Mouse (Mus musculus): ENCODE results near the gene Slc51a. TPM values are rescaled to one million over a fixed set of nuclear protein-coding genes. Genes with fewer than 3 reads are reported as not detected.
A peak's percentile ranks its signal among the peaks of the same experiment; 100 is the strongest.
"Not testable (repeated sequence)": the region's sequence is repeated elsewhere in the genome, so short reads cannot be mapped to it uniquely, and the experiment has no call there.

The Slc51a gene
- polyA plus RNA-seq, 1 experiment from 2014 or later: 1.6 TPM

GRCm38 (mm10) chr16:32446563-32447138 lies 41.0 kb downstream of the Slc51a start:
- ATAC-seq (ENCODE audit: extremely low read depth, insufficient number of reproducible peaks, low FRiP score, low TSS enrichment): no peak
- no peak overlapping the region for H3K27ac ChIP-seq (replicated peaks)
- H3K9me3 ChIP-seq: no peaks in the 10 kb centered on the region
- peaks cover 13% of the 10 kb centered on the region for H3K36me3 ChIP-seq
- H3K4me3 ChIP-seq: no peak overlapping the region
- WGBS: 48% methylated on average over 2 of the region's 2 CpGs
- H3K4me2 ChIP-seq: no peak overlapping the region
- no peak overlapping the region for H3K9ac ChIP-seq
- peaks cover 14% of the 10 kb centered on the region for H3K4me1 ChIP-seq
- no peaks in the 10 kb centered on the region for H3K27me3 ChIP-seq (replicated peaks)

DNA sequence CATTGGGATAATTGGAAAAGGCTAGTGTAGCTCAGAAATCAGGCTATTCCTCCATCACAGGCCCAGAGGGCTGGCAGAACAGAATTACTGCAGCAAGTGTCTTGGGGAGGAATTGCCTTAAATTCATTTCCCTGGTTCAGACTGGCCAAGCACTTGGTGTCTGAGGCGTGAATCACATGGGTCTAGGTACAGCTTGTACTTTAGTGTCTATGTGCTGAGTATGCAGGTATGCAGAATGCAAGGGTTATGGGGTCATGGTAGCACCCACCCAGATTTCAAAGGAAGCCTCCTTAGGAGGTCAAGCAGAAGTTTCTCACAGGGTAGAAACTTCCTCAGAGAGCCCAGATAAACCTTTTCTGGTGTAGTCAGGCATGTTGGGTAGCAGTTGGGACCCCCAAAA lies 42.1 kb downstream of the Slc51a start:
- 84% methylated on average over 1 of the region's 1 CpGs for WGBS
- H3K27ac ChIP-seq (replicated peaks): no peak overlapping the region
- no peak for ATAC-seq (ENCODE audit: extremely low read depth, insufficient number of reproducible peaks, low FRiP score, low TSS enrichment)
- no peak overlapping the region for H3K9ac ChIP-seq
- H3K4me2 ChIP-seq: no peak overlapping the region
- H3K27me3 ChIP-seq (replicated peaks): no peaks in the 10 kb centered on the region
- peaks cover 22% of the 10 kb centered on the region for H3K36me3 ChIP-seq
- H3K4me1 ChIP-seq: peaks cover 18% of the 10 kb centered on the region
- no peaks in the 10 kb centered on the region for H3K9me3 ChIP-seq
- H3K4me3 ChIP-seq: no peak overlapping the region

- Histone ChIP-seq H3K4me1 (peaks cover 18% of the 10 kb centered on the region), H3K36me3 (peaks cover 30% of the 10 kb centered on the region)
- H3K9ac ChIP-seq; ATAC-seq (ENCODE audit: extremely low read depth, insufficient number of reproducible peaks, low FRiP score, low TSS enrichment); H3K4me3 ChIP-seq; H3K27me3 ChIP-seq (replicated peaks); H3K9me3 ChIP-seq; H3K4me2 ChIP-seq; H3K27ac ChIP-seq (replicated peaks): not testable (repeated sequence)
- 75% methylated on average over 3 of the region's 3 CpGs for WGBS
These were observed 43.1 kb downstream of the Slc51a start for GRCm38 (mm10) chr16:32444615-32445014.

- Histone ChIP-seq H3K9ac (no peak overlapping the region), H3K27ac (replicated peaks) (no peak overlapping the region), H3K36me3 (peaks cover 36% of the 10 kb centered on the region), H3K4me3 (no peak overlapping the region), H3K9me3 (no peaks in the 10 kb centered on the region), H3K4me2 (no peak overlapping the region), H3K27me3 (replicated peaks) (no peaks in the 10 kb centered on the region), H3K4me1 (peaks cover 18% of the 10 kb centered on the region)
- WGBS: 78% methylated on average over 3 of the region's 3 CpGs
- no peak for ATAC-seq (ENCODE audit: extremely low read depth, insufficient number of reproducible peaks, low FRiP score, low TSS enrichment)
These were observed 46.2 kb downstream of the Slc51a start for GRCm38 (mm10) chr16:32441432-32441831.

DNA sequence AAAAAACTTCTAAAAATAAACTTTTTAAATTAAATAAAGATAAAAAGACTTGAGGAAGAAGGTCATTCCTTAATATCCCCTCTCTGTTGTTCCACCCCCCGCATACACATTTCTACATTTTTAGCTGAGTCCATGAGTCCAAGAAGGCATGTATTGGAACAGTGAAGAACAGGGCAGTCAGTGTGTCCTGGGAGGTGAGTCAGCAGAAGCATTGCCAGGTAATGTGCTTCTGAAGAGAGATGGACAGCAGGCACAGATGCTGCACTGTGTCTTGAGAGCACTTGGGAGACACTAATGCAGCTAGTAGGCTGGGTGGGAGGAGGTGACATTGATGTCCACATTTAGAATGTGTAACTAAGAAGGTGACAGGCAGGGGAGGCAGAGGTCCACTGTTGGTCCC lies 50.4 kb downstream of the Slc51a start:
- Histone ChIP-seq H3K9me3 (no peaks in the 10 kb centered on the region), H3K4me1 (peaks cover 37% of the 10 kb centered on the region)

DNA sequence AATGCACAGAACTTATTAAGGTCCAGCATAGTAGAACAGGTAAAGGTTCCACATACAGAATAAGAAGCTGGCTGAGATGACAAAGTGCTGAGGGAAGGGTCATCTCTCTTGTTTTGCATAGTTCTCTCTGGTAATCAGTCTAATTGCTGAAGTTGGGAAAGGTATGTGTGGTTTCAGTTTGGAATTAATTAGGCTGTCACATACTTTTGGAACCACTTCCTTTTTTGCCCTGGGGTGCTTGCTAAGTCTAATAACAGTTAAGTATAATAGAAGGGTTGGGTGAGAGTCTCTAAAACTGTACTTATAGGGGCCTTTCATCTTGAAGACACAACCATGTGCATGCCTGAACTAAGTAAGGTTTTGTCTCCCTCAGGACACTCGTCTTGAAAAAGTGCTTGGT lies 51.0 kb downstream of the Slc51a start:
- 47% methylated on average over 1 of the region's 1 CpGs for WGBS
- peaks cover 25% of the 10 kb centered on the region for H3K36me3 ChIP-seq
- H3K27ac ChIP-seq (replicated peaks): no peak overlapping the region
- H3K4me3 ChIP-seq: no peak overlapping the region
- peaks cover 43% of the 10 kb centered on the region for H3K4me1 ChIP-seq
- no peaks in the 10 kb centered on the region for H3K27me3 ChIP-seq (replicated peaks)
- no peak overlapping the region for H3K4me2 ChIP-seq
- H3K9me3 ChIP-seq: no peaks in the 10 kb centered on the region
- no peak for ATAC-seq (ENCODE audit: extremely low read depth, insufficient number of reproducible peaks, low FRiP score, low TSS enrichment)
- no peak overlapping the region for H3K9ac ChIP-seq

More for the DNA sequence above, 50.4 kb downstream of the Slc51a start:
- no peak for ATAC-seq (ENCODE audit: extremely low read depth, insufficient number of reproducible peaks, low FRiP score, low TSS enrichment)
- H3K27me3 ChIP-seq (replicated peaks): no peaks in the 10 kb centered on the region
- peaks cover 26% of the 10 kb centered on the region for H3K36me3 ChIP-seq
- no peak overlapping the region for H3K9ac ChIP-seq
- H3K27ac ChIP-seq (replicated peaks): no peak overlapping the region
- no peak overlapping the region for H3K4me3 ChIP-seq
- WGBS: 98% methylated on average over 1 of the region's 1 CpGs
- H3K4me2 ChIP-seq: no peak overlapping the region

GRCm38 (mm10) chr16:32434691-32435090 lies 53.0 kb downstream of the Slc51a start:
- peak overlapping the region; percentile 17 for H3K27ac ChIP-seq (replicated peaks)

GRCm38 (mm10) chr16:32434066-32434465 lies 53.6 kb downstream of the Slc51a start:
- no peak for ATAC-seq (ENCODE audit: extremely low read depth, insufficient number of reproducible peaks, low FRiP score, low TSS enrichment)
- peak overlapping the region; percentile 16; the same call in 1 of the 2 replicates for H3K27ac ChIP-seq (replicated peaks)
- WGBS: 27% methylated on average over 6 of the region's 6 CpGs
- peak overlapping the region; percentile 42 for H3K4me2 ChIP-seq
- H3K4me1 ChIP-seq: peaks cover 50% of the 10 kb centered on the region
- H3K36me3 ChIP-seq: peaks cover 4% of the 10 kb centered on the region; the same call in 1 of the 2 replicates
- no peaks in the 10 kb centered on the region for H3K9me3 ChIP-seq
- no peaks in the 10 kb centered on the region for H3K27me3 ChIP-seq (replicated peaks)
- peak overlapping the region; percentile 34; the same call in 1 of the 2 replicates for H3K9ac ChIP-seq
- H3K4me3 ChIP-seq: no peak overlapping the region

More at GRCm38 (mm10) chr16:32434691-32435090, 53.0 kb downstream of the Slc51a start:
- Histone ChIP-seq H3K4me1 (peaks cover 45% of the 10 kb centered on the region), H3K4me2 (no peak overlapping the region), H3K27me3 (replicated peaks) (no peaks in the 10 kb centered on the region), H3K36me3 (peaks cover 7% of the 10 kb centered on the region), H3K9me3 (no peaks in the 10 kb centered on the region), H3K4me3 (no peak overlapping the region), H3K9ac (no peak overlapping the region)
- no peak for ATAC-seq (ENCODE audit: extremely low read depth, insufficient number of reproducible peaks, low FRiP score, low TSS enrichment)

GRCm38 (mm10) chr16:32433138-32433537 lies 54.5 kb downstream of the Slc51a start:
- Histone ChIP-seq H3K4me1 (peaks cover 50% of the 10 kb centered on the region), H3K9ac (no peak overlapping the region), H3K4me3 (no peak overlapping the region), H3K27ac (replicated peaks) (no peak overlapping the region), H3K27me3 (replicated peaks) (no peaks in the 10 kb centered on the region), H3K4me2 (no peak overlapping the region), H3K36me3 (peaks cover 4% of the 10 kb centered on the region; the same call in 1 of the 2 replicates), H3K9me3 (no peaks in the 10 kb centered on the region)
- WGBS: 75% methylated on average over 2 of the region's 2 CpGs
- ATAC-seq (ENCODE audit: extremely low read depth, insufficient number of reproducible peaks, low FRiP score, low TSS enrichment): no peak

DNA sequence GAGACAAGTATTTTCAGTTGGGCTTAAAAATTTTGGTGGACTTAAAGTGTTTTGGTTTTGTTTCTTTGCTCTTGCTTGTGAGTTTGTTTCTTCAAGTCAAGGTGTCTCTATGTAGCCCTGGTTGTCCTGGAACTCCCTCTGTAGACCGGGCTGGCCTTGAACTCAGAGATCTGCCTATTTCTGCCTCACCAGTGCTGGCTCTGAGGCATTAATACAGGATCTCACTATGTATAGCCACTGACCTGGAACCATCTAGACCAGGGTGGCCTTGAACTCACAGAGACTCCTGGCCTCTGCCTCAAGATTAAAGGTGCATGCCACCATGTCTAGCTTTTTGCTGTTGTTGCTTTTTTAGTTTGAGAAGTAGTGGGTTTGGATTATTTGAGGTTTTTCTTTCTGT lies 55.8 kb downstream of the Slc51a start:
- peaks cover 43% of the 10 kb centered on the region for H3K4me1 ChIP-seq

DNA sequence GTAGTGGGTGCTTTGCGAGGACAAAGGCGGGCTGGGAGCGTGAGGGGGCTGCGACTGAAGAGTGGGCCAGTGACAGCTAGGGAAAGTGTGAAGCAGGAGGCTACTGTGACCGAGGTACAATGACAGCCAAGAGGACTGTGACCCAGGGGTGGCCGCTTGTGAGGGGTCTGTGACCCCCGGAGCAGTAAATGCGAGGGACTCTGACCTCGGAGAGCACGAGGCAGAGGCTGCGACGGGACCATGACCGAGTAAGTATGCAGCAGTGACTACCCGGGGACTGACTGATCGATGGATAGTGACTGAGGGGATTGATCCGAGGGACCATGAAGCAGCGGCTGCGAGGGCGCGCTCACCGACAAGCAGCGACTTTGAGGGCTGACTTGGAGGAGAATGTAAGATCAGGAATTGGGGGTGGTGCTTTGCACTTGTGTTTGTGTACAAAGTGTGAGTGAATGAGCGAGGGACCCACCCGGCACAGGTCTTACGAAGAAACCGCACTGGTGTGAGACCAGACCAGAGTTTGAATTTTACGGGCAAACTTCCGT lies 56.6 kb downstream of the Slc51a start:
- Histone ChIP-seq H3K9me3 (no peaks in the 10 kb centered on the region), H3K27ac (replicated peaks) (peak overlapping the region; percentile 95), H3K4me2 (peak overlapping the region; percentile 93), H3K36me3 (no peaks in the 10 kb centered on the region), H3K4me1 (peaks cover 40% of the 10 kb centered on the region), H3K4me3 (peak overlapping the region; percentile 93), H3K27me3 (replicated peaks) (no peaks in the 10 kb centered on the region), H3K9ac (peak overlapping the region; percentile 96)
- 2% methylated on average over 28 of the region's 28 CpGs for WGBS
- no peak for ATAC-seq (ENCODE audit: extremely low read depth, insufficient number of reproducible peaks, low FRiP score, low TSS enrichment)

More for the DNA sequence above, 55.8 kb downstream of the Slc51a start:
- Histone ChIP-seq H3K36me3 (no peaks in the 10 kb centered on the region), H3K9ac (peak overlapping the region; percentile 96), H3K4me2 (peak overlapping the region; percentile 93), H3K27me3 (replicated peaks) (no peaks in the 10 kb centered on the region), H3K9me3 (no peaks in the 10 kb centered on the region), H3K27ac (replicated peaks) (no peak overlapping the region), H3K4me3 (peak overlapping the region; percentile 93)
- 73% methylated on average over 1 of the region's 1 CpGs for WGBS
- no peak for ATAC-seq (ENCODE audit: extremely low read depth, insufficient number of reproducible peaks, low FRiP score, low TSS enrichment)

- under 1% methylated on average over 54 of the region's 54 CpGs for WGBS
- ATAC-seq (ENCODE audit: extremely low read depth, insufficient number of reproducible peaks, low FRiP score, low TSS enrichment): peak; percentile 91
- Histone ChIP-seq H3K9me3 (no peaks in the 10 kb centered on the region), H3K9ac (peak within 1 kb of the TSS; percentile 96), H3K4me2 (peak within 1 kb of the TSS; percentile 93), H3K27me3 (replicated peaks) (no peaks in the 10 kb centered on the region), H3K27ac (replicated peaks) (peak within 1 kb of the TSS; percentile 95), H3K4me1 (peaks cover 40% of the 10 kb centered on the region), H3K36me3 (no peaks in the 10 kb centered on the region), H3K4me3 (peak within 1 kb of the TSS; percentile 93)
These were observed 57.1 kb downstream of the Slc51a start, which contains the start of gene Pcyt1a for GRCm38 (mm10) chr16:32430474-32431046. Gene Pcyt1a (plus strand): TSS chr16:32430921.

Data from heart, embryonic 13.5 days (tissue).